Mouse (Mus musculus): ENCODE data around the gene Aldh2.
A peak's percentile ranks its signal among the peaks of the same experiment; 100 is the strongest.
"Not testable (repeated sequence)": the region's sequence is repeated elsewhere in the genome, so short reads cannot be mapped to it uniquely, and the experiment has no call there.

The Aldh2 gene

GRCm38 (mm10) chr5:121546530-121546895, 47.1 kb downstream of the Aldh2 start:
- DNase-seq (ENCODE audit: low read depth), result peak; percentile 62

GRCm38 (mm10) chr5:121545793-121546529, 47.7 kb downstream of the Aldh2 start, which contains the start of gene Mapkapk5:
Gene Mapkapk5, minus strand, starts transcription at chr5:121545905.
- DNase-seq (ENCODE audit: low read depth), result peak; percentile 98

GRCm38 (mm10) chr5:121544910-121545792, 48.5 kb downstream of the Aldh2 start, which contains the start of the genes Adam1a and Gm42878:
Gene Adam1a, minus strand, starts transcription at chr5:121545482.
Gene Gm42878, minus strand, starts transcription at chr5:121545482.
- DNase-seq (ENCODE audit: low read depth), result peak; percentile 66

- no peak for DNase-seq (ENCODE audit: low read depth)
Observed at GRCm38 (mm10) chr5:121543370-121543769, 50.3 kb downstream of the Aldh2 start.

- peak; percentile 27 for DNase-seq (ENCODE audit: low read depth)
Observed at GRCm38 (mm10) chr5:121541235-121541634, 52.4 kb downstream of the Aldh2 start.

- no peak for DNase-seq (ENCODE audit: low read depth)
Observed at GRCm38 (mm10) chr5:121540066-121540465, 53.6 kb downstream of the Aldh2 start.

GRCm38 (mm10) chr5:121537588-121537987, 56.0 kb downstream of the Aldh2 start:
- no peak for DNase-seq (ENCODE audit: low read depth)

GRCm38 (mm10) chr5:121536921-121537555, 56.6 kb downstream of the Aldh2 start:
- DNase-seq (ENCODE audit: low read depth), result no peak

GRCm38 (mm10) chr5:121535116-121535515, 58.5 kb downstream of the Aldh2 start:
- no peak for DNase-seq (ENCODE audit: low read depth)

GRCm38 (mm10) chr5:121534521-121534920, 59.1 kb downstream of the Aldh2 start:
- DNase-seq (ENCODE audit: low read depth), result peak; percentile 56

GRCm38 (mm10) chr5:121526961-121527360, 66.7 kb downstream of the Aldh2 start:
- no peak for DNase-seq (ENCODE audit: low read depth)

GRCm38 (mm10) chr5:121526526-121526925, 67.1 kb downstream of the Aldh2 start:
- DNase-seq (ENCODE audit: low read depth), result no peak

- no peak for DNase-seq (ENCODE audit: low read depth)
Observed at GRCm38 (mm10) chr5:121525774-121526450, 67.7 kb downstream of the Aldh2 start.

GRCm38 (mm10) chr5:121519758-121520157, 73.9 kb downstream of the Aldh2 start:
- not testable (repeated sequence) for DNase-seq (ENCODE audit: low read depth)

- DNase-seq (ENCODE audit: low read depth), result no peak
Observed at GRCm38 (mm10) chr5:121518983-121519382, 74.6 kb downstream of the Aldh2 start.
